Mouse (Mus musculus) cerebellum, postnatal 14 days (tissue): ENCODE data around the gene Aatf.

ENCODE experiments used
- DNase-seq, 2 experiments: peaks; one replicate each; pipeline ENCODE4 v3.0.0; 2021; ENCODE audit warnings: mixed read lengths in 2 of 2

Gene Aatf

GRCm38 (mm10) chr11:84521751-84522299 lies 8.5 kb upstream of the Aatf start:
- peak; percentile 54 to 66 for DNase-seq

DNA sequence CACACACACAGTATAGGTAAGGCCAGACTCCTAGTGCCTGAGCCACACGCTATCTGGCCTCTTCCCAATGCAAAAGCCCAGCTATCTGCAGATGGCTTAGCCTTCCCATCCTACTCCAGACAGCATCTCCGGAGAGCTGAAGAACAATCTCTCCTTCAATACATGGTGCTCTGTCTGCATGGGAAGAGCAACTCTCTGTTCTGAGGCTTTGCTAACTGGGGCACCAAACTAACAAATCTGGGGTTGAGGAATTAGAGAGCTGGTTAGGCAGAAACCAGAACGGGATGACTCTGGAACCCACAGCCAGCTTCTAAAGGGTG lies 7.7 kb upstream of the Aatf start:
- DNase-seq: peak; percentile 40 to 65

GRCm38 (mm10) chr11:84520269-84521070 lies 7.1 kb upstream of the Aatf start:
- DNase-seq: peak; percentile 40 to 55

DNA sequence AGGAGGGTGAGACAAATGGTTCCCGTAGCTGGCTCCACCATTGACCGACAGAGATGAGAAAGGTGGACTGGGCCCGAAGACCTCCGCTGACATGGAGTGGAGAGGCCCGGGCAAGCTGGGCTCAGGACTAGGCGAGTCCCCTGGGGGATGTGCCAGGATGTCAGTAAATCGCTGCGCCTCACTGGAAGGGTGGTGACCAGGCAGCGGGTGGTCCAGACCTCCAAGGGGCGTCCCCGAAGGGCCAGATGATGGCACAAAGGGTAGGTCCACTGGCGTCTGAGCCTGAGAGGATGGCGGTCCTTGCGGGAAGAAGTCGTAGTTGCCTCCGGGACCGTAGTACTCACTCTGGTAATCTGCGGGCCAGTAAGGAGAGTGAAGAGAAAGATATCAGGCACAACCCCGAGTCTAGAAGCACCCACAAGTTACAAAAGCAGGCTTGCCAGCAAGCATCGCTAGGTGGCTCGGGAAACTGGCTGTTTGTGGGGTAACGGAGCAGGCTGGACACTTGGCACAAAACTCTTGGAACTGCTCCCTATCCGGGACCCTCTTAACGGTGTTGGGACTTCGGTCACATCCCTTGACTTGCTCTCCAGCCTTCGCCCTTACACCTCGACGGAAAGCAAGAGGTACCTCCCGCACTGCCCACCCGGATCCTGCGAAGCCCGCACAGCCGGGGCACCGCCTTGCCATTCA lies 6.4 kb upstream of the Aatf start:
- DNase-seq: peak; percentile 54 to 55

DNA sequence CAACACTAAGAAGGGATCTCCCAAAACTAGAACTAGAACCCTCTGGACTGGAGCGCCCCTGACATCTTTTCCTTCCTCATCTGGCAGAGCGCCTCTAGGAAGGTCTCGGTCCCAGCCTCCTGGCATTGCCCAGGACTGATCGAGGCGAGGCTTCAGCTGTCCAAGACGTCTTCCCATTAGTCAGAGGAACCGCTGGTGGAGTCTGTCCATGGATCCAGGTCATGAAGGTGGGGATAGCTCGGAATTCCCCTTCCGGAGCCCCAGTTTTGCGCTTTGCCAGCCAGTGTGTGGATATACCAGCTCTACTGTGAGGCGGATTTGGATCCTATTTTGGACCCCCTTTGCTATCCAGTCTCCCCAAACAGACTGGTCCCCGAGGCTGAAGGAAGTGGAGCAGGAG lies 5.7 kb upstream of the Aatf start:
- DNase-seq: peak; percentile 33 to 52

- DNase-seq: no peak
These were observed 4.9 kb upstream of the Aatf start for GRCm38 (mm10) chr11:84518261-84518660.

- no peak for DNase-seq
These were observed 4.1 kb upstream of the Aatf start for GRCm38 (mm10) chr11:84517431-84517830.

- DNase-seq: no peak
These were observed 3.3 kb upstream of the Aatf start for GRCm38 (mm10) chr11:84516501-84517240.

- DNase-seq: peak; percentile 40 to 61
These were observed 1.3 kb downstream of the Aatf start for GRCm38 (mm10) chr11:84512031-84512430.

DNA sequence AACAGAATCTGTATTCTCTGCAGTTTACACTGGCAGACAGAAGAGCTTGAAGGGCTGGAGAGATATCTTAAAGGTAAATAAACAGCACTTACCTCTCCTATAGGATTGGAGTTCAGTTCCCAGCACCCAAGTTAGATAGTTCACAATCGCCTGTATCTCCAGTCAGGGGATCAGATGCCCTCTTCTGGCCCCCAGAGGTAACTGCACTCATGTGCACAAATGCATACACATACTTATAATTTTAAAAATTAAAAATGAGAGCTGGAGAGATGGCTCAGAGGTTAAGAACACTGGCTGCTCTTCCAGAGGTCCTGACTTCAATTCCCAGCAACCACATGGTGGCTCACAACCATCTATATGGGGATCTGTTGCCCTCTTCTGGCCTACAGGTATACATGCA lies 9.0 kb downstream of the Aatf start:
- DNase-seq: no peak

- peak; percentile 57 to 66 for DNase-seq
These were observed 15.4 kb downstream of the Aatf start for GRCm38 (mm10) chr11:84497944-84498343.

DNA sequence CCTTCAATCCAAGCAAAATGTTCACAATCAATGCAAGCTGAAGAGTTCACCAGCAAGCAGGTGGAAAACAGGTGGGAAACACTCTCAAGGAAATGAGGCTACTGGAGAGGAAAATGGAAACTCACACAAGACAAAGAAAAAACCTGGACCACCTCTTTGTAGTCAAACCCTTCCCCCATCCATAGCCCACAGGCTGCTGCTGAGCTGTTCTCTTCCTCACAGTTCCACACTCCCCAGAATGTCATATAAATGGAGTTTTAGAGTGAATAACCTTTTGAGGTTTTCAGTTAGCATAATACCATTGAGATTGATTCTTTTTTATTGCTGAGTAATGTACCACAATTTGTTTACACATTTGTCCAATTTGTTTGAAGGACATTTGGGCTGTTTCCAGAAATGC lies 16.4 kb downstream of the Aatf start:
- DNase-seq: no peak

GRCm38 (mm10) chr11:84495774-84496173 lies 17.5 kb downstream of the Aatf start:
- no peak for DNase-seq

DNA sequence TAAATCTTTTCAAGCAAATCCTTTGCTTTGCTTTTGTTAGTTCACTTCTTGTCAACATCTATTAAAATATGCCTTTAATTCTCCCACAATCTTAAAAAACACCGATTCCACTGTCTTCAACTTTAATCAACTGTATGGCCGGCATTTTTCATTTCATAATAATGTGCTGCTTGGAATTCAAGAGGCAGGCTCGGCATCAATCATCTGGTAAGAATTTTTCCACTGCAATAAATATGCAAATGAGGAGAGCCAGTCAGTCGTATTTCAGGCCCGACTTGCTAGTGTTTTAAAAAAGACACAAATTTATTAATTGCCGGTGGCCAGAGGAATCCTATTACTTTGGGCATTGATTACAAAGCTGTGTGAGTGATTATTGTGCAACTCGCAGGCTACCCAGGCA lies 31.7 kb downstream of the Aatf start:
- no peak for DNase-seq

- peak; percentile 12 to 17 for DNase-seq
These were observed 32.9 kb downstream of the Aatf start for GRCm38 (mm10) chr11:84480451-84480850.

DNA sequence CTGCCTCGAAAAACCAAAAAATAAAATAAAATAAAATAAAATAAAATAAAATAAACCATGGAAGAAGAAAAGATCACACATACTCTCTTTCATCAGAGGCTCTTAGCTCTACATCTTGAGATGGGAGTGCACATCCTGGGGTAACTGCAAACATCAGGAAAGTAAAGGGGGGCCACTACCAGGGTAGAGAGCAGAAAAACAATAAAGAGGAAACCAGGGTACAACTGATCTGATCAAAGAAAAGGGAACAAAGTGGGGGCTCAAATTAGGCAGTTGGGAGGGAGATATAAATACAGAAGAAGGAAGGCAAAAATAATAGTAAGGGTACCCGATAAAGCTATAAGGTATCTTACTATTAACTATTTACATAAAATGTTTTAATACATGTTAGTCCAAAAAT lies 36.7 kb downstream of the Aatf start:
- DNase-seq: no peak

- no peak for DNase-seq
These were observed 37.3 kb downstream of the Aatf start for GRCm38 (mm10) chr11:84475991-84476390.

DNA sequence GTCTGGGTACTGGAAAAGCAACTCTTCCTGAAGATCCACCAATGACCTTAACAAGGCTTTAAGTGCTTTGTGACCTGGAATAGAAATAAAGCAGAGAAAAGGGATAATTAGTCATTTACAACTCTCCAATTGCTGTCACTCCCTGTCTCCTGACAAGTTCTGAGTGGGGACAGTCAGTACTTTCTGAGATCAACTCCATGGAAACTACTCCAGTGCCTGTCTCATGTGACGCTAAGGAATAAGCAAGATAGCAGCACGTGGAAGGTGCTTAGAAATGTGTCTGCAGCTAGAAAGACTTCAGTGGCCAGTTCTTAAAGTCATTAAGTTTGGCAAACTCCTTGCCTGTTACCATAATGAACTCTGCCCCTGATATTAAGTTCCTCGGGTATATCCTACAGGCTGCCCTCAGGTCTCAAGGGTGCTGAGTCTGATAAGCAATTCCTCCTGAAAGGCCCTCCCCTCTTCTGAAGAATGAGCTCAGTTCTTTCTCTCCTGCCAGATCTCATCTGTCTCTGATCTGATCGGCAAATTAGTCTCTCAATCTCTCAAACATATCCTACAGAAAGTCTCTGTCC lies 40.1 kb downstream of the Aatf start:
- DNase-seq: no peak

DNA sequence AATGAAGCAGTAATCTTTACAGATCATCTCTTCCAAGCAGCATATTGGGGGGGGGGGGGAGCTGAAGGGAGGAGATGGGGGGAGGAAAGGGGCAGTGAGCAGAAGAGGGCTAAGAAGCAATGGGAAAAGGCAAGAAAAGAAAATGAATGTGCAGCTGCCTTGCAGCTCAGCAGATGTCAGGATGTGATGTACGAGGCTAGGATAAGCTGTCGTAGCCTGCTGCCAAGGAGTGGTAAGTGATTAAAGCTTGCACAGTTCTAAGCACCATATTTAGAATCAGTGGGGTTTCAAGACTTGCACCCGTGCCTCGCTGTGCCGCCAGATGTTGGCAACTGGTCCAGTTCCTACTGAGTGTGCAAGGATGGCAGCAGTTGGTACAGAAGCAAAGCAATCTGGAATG lies 48.8 kb downstream of the Aatf start:
- no peak for DNase-seq

DNA sequence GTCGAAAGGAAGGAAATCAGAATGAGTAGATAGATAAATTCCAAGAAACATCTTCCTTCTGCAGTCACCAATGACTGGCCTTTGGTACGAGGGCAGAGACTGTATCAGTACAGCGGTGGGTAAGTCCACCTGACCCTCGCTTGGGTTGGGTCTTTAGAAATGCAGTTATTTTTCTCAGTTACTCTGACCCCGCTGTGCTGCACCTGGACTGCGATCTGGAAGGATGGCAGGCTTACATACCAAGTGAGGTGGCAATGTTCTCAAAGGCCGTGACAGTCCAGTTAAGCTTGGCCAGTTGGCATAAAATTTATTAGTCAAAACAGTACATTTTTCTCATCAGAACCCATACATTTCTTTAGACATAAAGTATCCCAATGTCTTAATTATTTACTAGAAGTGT lies 59.4 kb downstream of the Aatf start:
- DNase-seq: peak in 1 of 2 experiments; percentile 21

DNA sequence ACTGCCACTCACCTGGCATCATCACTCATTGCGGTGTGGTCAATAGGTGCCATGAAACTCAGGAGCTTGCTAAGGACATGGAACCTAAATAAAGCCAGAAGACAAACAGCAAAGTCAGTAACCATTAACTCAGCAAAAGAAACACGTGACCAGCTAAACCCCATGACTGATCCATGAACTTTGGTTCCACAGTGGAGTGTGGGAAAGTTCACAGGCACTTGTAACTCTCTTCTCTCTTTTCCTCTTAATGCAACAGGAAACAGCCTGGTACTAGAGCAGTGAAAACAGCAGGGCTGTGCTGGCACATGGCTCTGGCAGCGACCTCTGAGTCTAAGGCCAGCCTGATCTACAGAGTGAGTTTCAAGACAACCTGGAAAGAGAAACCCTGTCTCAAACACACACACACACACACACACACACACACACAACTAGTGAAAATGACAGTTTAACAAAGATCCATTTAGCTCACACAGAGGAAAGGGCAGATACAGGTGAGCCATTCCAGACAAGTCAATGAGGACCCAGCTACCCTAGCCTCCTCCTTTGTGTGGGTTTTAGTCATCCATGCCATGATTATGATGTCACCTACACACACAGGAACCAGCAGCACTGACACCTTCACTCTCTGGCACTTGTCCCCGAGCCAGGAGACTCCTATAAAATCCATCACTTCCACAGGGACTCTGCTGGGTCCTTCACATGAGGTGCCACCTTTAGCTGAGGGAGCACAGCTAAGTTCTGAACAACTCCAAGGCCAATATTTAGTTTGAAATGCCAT lies 70.6 kb downstream of the Aatf start:
- no peak for DNase-seq

GRCm38 (mm10) chr11:84440402-84440801 lies 72.9 kb downstream of the Aatf start:
- DNase-seq: peak; percentile 16 to 28
